Mouse (Mus musculus) adipocyte (in vitro differentiated cells): ENCODE measurements at regions not wholly inside any gene's neighbourhood (a gene's known extent, or its start where the extent isn't known, plus 50 kb on each side); places are given as distances from the start of the nearest gene placed in this dataset.

Experiments used
- DNase-seq: peaks from one replicate; pipeline ENCODE4 v3.0.0-alpha.2; 2016; ENCODE audit warnings: low spot score

GRCm38 (mm10) chr16:95775361-95775760, 73.5 kb downstream of the Ets2 start:
- no peak for DNase-seq

GRCm38 (mm10) chr16:95773151-95773550, 71.3 kb downstream of the Ets2 start:
- no peak for DNase-seq
